Mouse (Mus musculus) left cerebral cortex, adult 9 months (tissue): ENCODE measurements around the gene Amy2a5.
"Not testable (repeated sequence)": the region's sequence is repeated elsewhere in the genome, so short reads cannot be mapped to it uniquely, and the experiment has no call there.

Source experiments
- DNase-seq, 2 experiments: peaks; one replicate each; pipeline ENCODE4 v3.0.0; 2022; ENCODE audit warnings: low spot score in 2 of 2

The Amy2a5 gene

GRCm38 (mm10) chr3:113258737-113259136 lies at the start of gene Amy2a5:
Amy2a5 (minus strand) TSS chr3:113258837.
- DNase-seq, result not testable (repeated sequence)

GRCm38 (mm10) chr3:113291349-113291748 lies 32.7 kb upstream of the Amy2a5 start, which contains the start of gene Amy2a4:
Amy2a4 (minus strand) TSS chr3:113291449.
- not testable (repeated sequence) for DNase-seq

- not testable (repeated sequence) for DNase-seq
These were observed 21.6 kb upstream of the Amy2a5 start for GRCm38 (mm10) chr3:113280285-113280684.

GRCm38 (mm10) chr3:113279586-113279985 lies 20.9 kb upstream of the Amy2a5 start:
- DNase-seq, result not testable (repeated sequence)

GRCm38 (mm10) chr3:113227115-113227514 lies 31.5 kb downstream of the Amy2a5 start:
- DNase-seq, result no peak
